Mouse (Mus musculus) lung, adult 2 months (tissue): Measurements from ENCODE around the gene Shank3. TPM values are rescaled to one million over a fixed set of nuclear protein-coding genes. Genes with fewer than 3 reads are reported as not detected.

ENCODE experiments used
- DNase-seq: peaks from one replicate; pipeline ENCODE4 v3.0.0; 2022
- H3K4me1 ChIP-seq: fragments of 200-500 bp; 2 replicates; pipeline ENCODE4 v1.6.1; 2011; ENCODE audit warnings: low read length; ENCODE audit not compliant: control insufficient read depth, insufficient read depth
- H3K4me3 ChIP-seq: fragments of 200-500 bp; replicated peaks from 2 replicates; pipeline ENCODE3; 2011; ENCODE audit warnings: low read depth, mild to moderate bottlenecking, control low read depth, low read length; ENCODE audit errors: extremely low read depth
- CTCF ChIP-seq: fragments of 200-500 bp; IDR thresholded peaks from 2 replicates; pipeline ENCODE4 v1.5.1; 2011; ENCODE audit warnings: mild to moderate bottlenecking, low read length, control low read depth; ENCODE audit not compliant: insufficient read depth
- POLR2A ChIP-seq: fragments of 200-500 bp; IDR thresholded peaks from 2 replicates; pipeline ENCODE4 v1.6.1; 2011; ENCODE audit warnings: low read depth, mild to moderate bottlenecking, control low read depth, low read length, borderline replicate concordance; ENCODE audit errors: extremely low read depth
- WGBS: fragments of 180-500 bp; shearing (Covaris S2); methylation state at CpG from one replicate; pipeline ENCODE4 v1.1.7; 2018; 5-methylcytosine and 5-hydroxymethylcytosine counted together
- polyA plus RNA-seq: library from polyadenylated mRNA; depleted of rRNA; stranded (reverse); fragments of >200 nt; gene quantifications from 2 replicates; pipeline ENCODE4 v1.2.3, GENCODE M21; 2012; rRNA removed

The Shank3 gene
- polyA plus RNA-seq: 103 and 141 TPM in 2 replicates

- TF ChIP-seq CTCF (no peak), POLR2A (no peak)
- no peak for DNase-seq
- Histone ChIP-seq H3K4me3 (peak within 1 kb of the TSS; percentile 74), H3K4me1 (peaks cover 15% of the 10 kb centered on the region)
- WGBS: under 1% methylated on average over 45 of the region's 72 CpGs
Observed at GRCm38 (mm10) chr15:89498961-89499688, at the start of gene Shank3. TSS of gene Shank3 (plus strand) at chr15:89499623.

- H3K4me3 ChIP-seq: no peak overlapping the region
- 5% methylated on average over 24 of the region's 24 CpGs for WGBS
- no peaks in the 10 kb centered on the region for H3K4me1 ChIP-seq
- no peak for TF ChIP-seq POLR2A
- TF ChIP-seq CTCF: no peak
- peak; percentile 42 for DNase-seq
Observed at GRCm38 (mm10) chr15:89452906-89453864, 46.2 kb upstream of the Shank3 start.

GRCm38 (mm10) chr15:89453865-89454478, 45.5 kb upstream of the Shank3 start, which contains the start of gene Mapk8ip2:
TSS of gene Mapk8ip2 (plus strand) at chr15:89453913.
- no peak for DNase-seq
- TF ChIP-seq POLR2A (no peak), CTCF (no peak)
- Histone ChIP-seq H3K4me1 (no peaks in the 10 kb centered on the region), H3K4me3 (no peak within 1 kb of the TSS)
- WGBS: 2% methylated on average over 53 of the region's 53 CpGs

GRCm38 (mm10) chr15:89454857-89455256, 44.6 kb upstream of the Shank3 start:
- no peak overlapping the region for H3K4me3 ChIP-seq
- WGBS: 27% methylated on average over 4 of the region's 6 CpGs
- no peaks in the 10 kb centered on the region for H3K4me1 ChIP-seq
- TF ChIP-seq POLR2A: no peak
- no peak for TF ChIP-seq CTCF
- DNase-seq: no peak

- 58% methylated on average over 6 of the region's 6 CpGs for WGBS
- no peaks in the 10 kb centered on the region for H3K4me1 ChIP-seq
- no peak overlapping the region for H3K4me3 ChIP-seq
- DNase-seq: no peak
- TF ChIP-seq POLR2A (no peak), CTCF (no peak)
Observed at GRCm38 (mm10) chr15:89455642-89456041, 43.8 kb upstream of the Shank3 start.

- H3K4me1 ChIP-seq: no peaks in the 10 kb centered on the region
- no peak for DNase-seq
- TF ChIP-seq CTCF: no peak
- no peak for TF ChIP-seq POLR2A
- H3K4me3 ChIP-seq: no peak overlapping the region
- 76% methylated on average over 15 of the region's 15 CpGs for WGBS
Observed at GRCm38 (mm10) chr15:89458942-89459341, 40.5 kb upstream of the Shank3 start.

- WGBS: 71% methylated on average over 7 of the region's 7 CpGs
- no peaks in the 10 kb centered on the region for H3K4me1 ChIP-seq
- H3K4me3 ChIP-seq: no peak overlapping the region
- no peak for TF ChIP-seq POLR2A
- TF ChIP-seq CTCF: no peak
- no peak for DNase-seq
Observed at GRCm38 (mm10) chr15:89459821-89460220, 39.6 kb upstream of the Shank3 start.

GRCm38 (mm10) chr15:89460298-89460697, 39.1 kb upstream of the Shank3 start:
- whole genome bisulfite sequencing: 57% methylated on average over 10 of the region's 10 CpGs
- Histone ChIP-seq H3K4me1 (no peaks in the 10 kb centered on the region), H3K4me3 (no peak overlapping the region)
- no peak for DNase-seq
- TF ChIP-seq CTCF: no peak
- no peak for TF ChIP-seq POLR2A

- no peaks in the 10 kb centered on the region for H3K4me1 ChIP-seq
- 68% methylated on average over 15 of the region's 15 CpGs for WGBS
- TF ChIP-seq CTCF (no peak), POLR2A (no peak)
- no peak overlapping the region for H3K4me3 ChIP-seq
- no peak for DNase-seq
Observed at GRCm38 (mm10) chr15:89461321-89461720, 38.1 kb upstream of the Shank3 start.
